Mouse (Mus musculus): ENCODE data around the gene Ttll12.

Gene Ttll12

DNA sequence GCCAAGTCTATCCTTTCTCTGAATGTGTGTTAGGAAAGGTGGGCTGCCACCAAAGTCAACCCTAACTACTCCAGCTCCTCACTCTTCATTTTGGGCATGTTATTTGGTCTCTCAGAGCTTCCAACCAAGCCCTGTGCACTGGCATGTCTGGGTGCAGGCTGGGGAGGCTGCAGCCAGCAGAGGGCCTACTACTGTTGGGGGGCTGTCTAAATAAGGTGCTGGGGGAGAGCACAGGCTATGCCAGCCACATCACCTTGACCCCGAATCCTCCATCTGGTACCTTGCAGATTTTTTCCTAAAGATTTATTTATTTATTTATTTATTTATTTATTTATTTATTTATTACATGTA is 8.1 kb upstream of the Ttll12 start:
- no peaks in the 10 kb centered on the region for H3K9me3 ChIP-seq (ENCODE audit: low read length)
- H3K36me3 ChIP-seq (ENCODE audit: insufficient read depth, low read length): no peaks in the 10 kb centered on the region
- peaks cover 3% of the 10 kb centered on the region; the same call in 1 of the 2 replicates for H3K27me3 ChIP-seq (ENCODE audit: insufficient read depth, low read length)
- no peak for TF ChIP-seq NANOG (IDR thresholded peaks at IDR 0.05; ENCODE audit: borderline replicate concordance, low read length)
- no peak for TF ChIP-seq CTCF (conservative IDR thresholded peaks at IDR 0.05; ENCODE audit: low read length)
- TF ChIP-seq POU5F1 (IDR thresholded peaks at IDR 0.05; ENCODE audit: borderline replicate concordance, low read length): no peak
- H3K4me1 ChIP-seq (replicated peaks; ENCODE audit: low read depth, low read length): peaks cover 7% of the 10 kb centered on the region; the same call in 1 of the 2 replicates
- H3K4me3 ChIP-seq (replicated peaks; ENCODE audit: low read length): no peak overlapping the region

DNA sequence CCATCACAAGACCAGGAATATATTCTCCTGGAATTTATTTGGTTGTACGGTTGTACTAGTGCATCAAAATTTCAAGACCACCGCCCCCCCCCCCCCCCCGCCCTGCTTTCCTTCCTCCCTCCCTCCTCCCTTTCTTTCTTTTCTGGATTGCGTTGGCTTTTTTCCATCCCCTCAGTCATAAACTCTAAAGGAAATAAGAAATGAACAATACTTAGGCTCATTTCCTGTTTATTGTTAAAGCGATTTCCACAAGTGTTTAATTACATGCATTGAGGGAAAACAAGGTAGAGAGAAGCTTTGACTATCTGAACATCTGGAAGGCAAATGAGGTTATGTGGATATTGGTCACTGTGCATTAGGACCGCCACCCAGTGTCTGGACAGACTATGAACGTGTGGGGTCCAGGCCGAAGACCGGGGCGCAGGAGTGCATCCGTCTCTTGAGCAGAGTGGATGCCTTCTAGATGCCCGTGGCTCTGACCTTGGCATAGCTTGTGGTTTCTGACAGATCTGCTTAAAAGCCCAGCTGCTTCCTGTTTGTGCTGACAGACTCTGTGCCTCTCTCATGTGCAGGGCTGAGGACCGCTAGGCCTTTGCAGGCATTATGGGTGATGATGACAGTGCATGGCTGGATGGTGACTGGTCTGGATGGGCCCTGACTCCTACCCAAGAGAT is 7.6 kb upstream of the Ttll12 start:
- TF ChIP-seq NANOG (IDR thresholded peaks at IDR 0.05; ENCODE audit: borderline replicate concordance, low read length) (no peak), CTCF (conservative IDR thresholded peaks at IDR 0.05; ENCODE audit: low read length) (no peak), POU5F1 (IDR thresholded peaks at IDR 0.05; ENCODE audit: borderline replicate concordance, low read length) (no peak)
- H3K27me3 ChIP-seq (ENCODE audit: insufficient read depth, low read length): no peaks in the 10 kb centered on the region; the same call in 1 of the 2 replicates
- peaks cover 7% of the 10 kb centered on the region; the same call in 1 of the 2 replicates for H3K4me1 ChIP-seq (replicated peaks; ENCODE audit: low read depth, low read length)
- no peak overlapping the region for H3K4me3 ChIP-seq (replicated peaks; ENCODE audit: low read length)
- no peaks in the 10 kb centered on the region for H3K9me3 ChIP-seq (ENCODE audit: low read length)
- H3K36me3 ChIP-seq (ENCODE audit: insufficient read depth, low read length): no peaks in the 10 kb centered on the region

DNA sequence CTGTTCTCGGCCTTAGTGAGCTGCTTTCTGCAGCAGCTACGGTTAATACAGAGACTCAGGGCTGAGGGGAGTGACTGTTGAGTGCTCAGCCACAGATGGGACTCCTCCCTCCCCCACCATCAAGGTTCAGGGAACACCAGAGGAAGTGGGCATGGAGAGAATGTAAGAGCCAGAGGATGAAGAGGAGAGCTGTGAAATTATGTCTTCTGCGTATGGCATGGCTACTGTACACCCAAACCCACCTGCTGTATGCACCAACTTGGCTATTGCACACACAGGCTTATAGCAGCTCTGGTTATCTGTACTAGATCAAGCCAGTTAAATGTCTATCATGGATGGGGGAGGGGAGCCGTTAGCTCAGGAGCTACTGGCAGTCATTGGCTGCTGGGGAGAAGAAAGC is 6.2 kb upstream of the Ttll12 start:
- TF ChIP-seq POU5F1 (IDR thresholded peaks at IDR 0.05; ENCODE audit: borderline replicate concordance, low read length) (no peak), NANOG (IDR thresholded peaks at IDR 0.05; ENCODE audit: borderline replicate concordance, low read length) (no peak), CTCF (conservative IDR thresholded peaks at IDR 0.05; ENCODE audit: low read length) (no peak)
- Histone ChIP-seq H3K9me3 (ENCODE audit: low read length) (no peaks in the 10 kb centered on the region), H3K4me1 (replicated peaks; ENCODE audit: low read depth, low read length) (no peaks in the 10 kb centered on the region), H3K36me3 (ENCODE audit: insufficient read depth, low read length) (no peaks in the 10 kb centered on the region), H3K27me3 (ENCODE audit: insufficient read depth, low read length) (no peaks in the 10 kb centered on the region), H3K4me3 (replicated peaks; ENCODE audit: low read length) (no peak overlapping the region)

DNA sequence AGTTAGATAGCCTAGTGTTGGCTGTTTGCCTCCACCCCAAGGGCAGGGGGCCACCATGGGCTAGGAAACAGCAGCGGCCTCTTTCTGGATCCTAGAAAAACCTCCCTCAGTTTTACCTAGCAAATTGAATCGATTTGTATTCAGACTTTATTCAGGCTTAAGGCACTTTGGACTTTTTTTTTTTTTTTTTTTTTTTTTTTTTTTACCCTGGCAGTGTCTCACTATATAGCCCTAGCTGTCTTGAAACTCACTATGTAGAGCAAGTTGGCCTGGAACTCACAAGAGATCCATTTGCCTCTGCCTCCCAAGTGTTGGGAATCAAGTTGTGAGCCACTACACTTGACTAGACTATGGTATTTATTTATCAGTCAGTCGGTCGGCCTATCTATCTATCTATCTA is 1.9 kb upstream of the Ttll12 start:
- Histone ChIP-seq H3K4me1 (replicated peaks; ENCODE audit: low read depth, low read length) (peaks cover 29% of the 10 kb centered on the region), H3K9me3 (ENCODE audit: low read length) (no peaks in the 10 kb centered on the region)
- TF ChIP-seq NANOG (IDR thresholded peaks at IDR 0.05; ENCODE audit: borderline replicate concordance, low read length) (no peak), CTCF (conservative IDR thresholded peaks at IDR 0.05; ENCODE audit: low read length) (no peak), POU5F1 (IDR thresholded peaks at IDR 0.05; ENCODE audit: borderline replicate concordance, low read length) (no peak)

DNA sequence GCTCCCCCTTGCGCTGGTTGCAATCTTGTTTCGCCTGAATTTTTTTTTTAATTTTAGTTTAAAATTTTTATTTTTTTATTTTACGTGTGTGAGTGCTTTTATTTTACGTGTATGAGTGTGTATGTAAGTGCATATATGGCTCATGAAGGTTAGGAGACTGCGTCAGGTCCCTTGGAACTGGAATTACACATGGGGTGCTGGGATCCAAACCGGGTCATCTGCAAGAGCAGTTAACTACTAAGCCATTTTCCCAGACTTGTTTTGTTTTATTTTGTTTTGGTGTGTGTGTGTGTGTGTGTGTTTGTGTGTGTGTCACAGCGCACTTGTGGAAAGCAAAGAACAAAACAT is 381 bp upstream of the Ttll12 start:
- TF ChIP-seq POU5F1 (IDR thresholded peaks at IDR 0.05; ENCODE audit: borderline replicate concordance, low read length) (no peak), CTCF (conservative IDR thresholded peaks at IDR 0.05; ENCODE audit: low read length) (no peak), NANOG (IDR thresholded peaks at IDR 0.05; ENCODE audit: borderline replicate concordance, low read length) (no peak)
- Histone ChIP-seq H3K27me3 (ENCODE audit: insufficient read depth, low read length) (no peaks in the 10 kb centered on the region), H3K4me3 (replicated peaks; ENCODE audit: low read length) (peak overlapping the region; percentile 90), H3K4me1 (replicated peaks; ENCODE audit: low read depth, low read length) (peaks cover 36% of the 10 kb centered on the region), H3K36me3 (ENCODE audit: insufficient read depth, low read length) (peaks cover 31% of the 10 kb centered on the region), H3K9me3 (ENCODE audit: low read length) (no peaks in the 10 kb centered on the region)

More for the DNA sequence above, 1.9 kb upstream of the Ttll12 start:
- no peaks in the 10 kb centered on the region for H3K27me3 ChIP-seq (ENCODE audit: insufficient read depth, low read length)
- H3K4me3 ChIP-seq (replicated peaks; ENCODE audit: low read length): no peak overlapping the region
- H3K36me3 ChIP-seq (ENCODE audit: insufficient read depth, low read length): peaks cover 16% of the 10 kb centered on the region

DNA sequence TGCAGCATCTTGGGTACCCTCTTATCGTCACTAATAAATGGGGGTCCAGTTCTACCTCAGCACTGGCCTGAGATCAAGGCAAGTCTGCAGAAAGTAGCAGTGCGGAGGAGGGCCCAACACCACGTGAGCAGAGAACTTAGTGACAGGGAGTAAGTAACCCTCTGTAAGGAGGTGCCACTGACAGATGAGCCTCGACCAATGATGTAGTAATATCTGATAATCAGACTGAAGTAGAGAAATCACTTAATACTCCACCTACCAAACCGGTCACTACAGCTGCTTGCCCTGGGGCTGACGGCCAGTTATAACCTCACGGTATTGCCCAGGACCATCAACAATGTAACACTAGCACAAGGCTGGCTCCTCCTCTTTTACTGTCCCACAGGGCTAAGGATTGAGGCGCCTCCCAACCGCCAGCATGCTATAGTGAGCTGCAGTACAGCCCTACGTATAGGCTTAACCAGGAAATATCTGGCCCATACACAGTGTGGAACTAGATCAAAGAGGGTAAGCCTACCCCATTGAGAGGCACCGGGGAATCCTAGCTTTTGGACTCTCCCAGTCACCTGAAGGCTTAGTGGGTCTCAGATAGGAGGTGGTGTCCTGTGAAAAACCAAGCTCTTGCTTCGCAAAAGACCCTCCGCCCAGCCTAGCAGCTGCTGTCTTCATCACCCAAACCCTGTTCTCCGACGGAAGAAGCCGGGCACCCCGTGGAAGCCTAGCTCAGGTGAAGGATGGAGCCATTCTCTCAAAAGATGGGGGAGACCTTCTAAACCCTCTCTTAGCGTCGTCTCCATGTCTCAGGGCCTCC is 1.1 kb downstream of the Ttll12 start:
- no peak for TF ChIP-seq CTCF (conservative IDR thresholded peaks at IDR 0.05; ENCODE audit: low read length)
- no peak for TF ChIP-seq POU5F1 (IDR thresholded peaks at IDR 0.05; ENCODE audit: borderline replicate concordance, low read length)
- TF ChIP-seq NANOG (IDR thresholded peaks at IDR 0.05; ENCODE audit: borderline replicate concordance, low read length): no peak

DNA sequence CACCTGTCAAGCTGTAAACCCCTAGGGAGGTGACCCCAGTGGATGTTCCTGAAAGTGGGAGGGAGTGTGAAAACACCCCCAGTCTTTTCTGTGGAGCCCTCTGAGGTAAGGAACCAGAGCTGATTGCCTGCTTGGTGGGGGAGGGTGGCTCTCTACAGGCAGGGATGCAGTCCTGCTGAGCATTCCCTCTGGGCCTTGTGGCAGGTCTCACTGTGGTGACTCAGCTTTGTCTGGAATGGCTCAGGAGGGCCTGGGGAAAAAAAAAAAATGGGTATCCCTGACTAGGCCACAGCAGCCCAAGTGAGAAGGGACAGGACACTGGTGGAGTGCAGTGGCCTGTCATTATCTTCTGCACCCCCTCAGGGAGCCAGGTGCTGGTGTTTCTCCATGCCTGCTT is 1.8 kb downstream of the Ttll12 start:
- Histone ChIP-seq H3K36me3 (ENCODE audit: insufficient read depth, low read length) (peaks cover 50% of the 10 kb centered on the region), H3K4me3 (replicated peaks; ENCODE audit: low read length) (0 out of 2 replicates have a peak overlapping the region, but pooled peaks have one; percentile 90), H3K4me1 (replicated peaks; ENCODE audit: low read depth, low read length) (peaks cover 36% of the 10 kb centered on the region), H3K27me3 (ENCODE audit: insufficient read depth, low read length) (no peaks in the 10 kb centered on the region), H3K9me3 (ENCODE audit: low read length) (no peaks in the 10 kb centered on the region)
- TF ChIP-seq CTCF (conservative IDR thresholded peaks at IDR 0.05; ENCODE audit: low read length) (no peak), NANOG (IDR thresholded peaks at IDR 0.05; ENCODE audit: borderline replicate concordance, low read length) (no peak), POU5F1 (IDR thresholded peaks at IDR 0.05; ENCODE audit: borderline replicate concordance, low read length) (no peak)

More for the DNA sequence above, 1.1 kb downstream of the Ttll12 start:
- Histone ChIP-seq H3K36me3 (ENCODE audit: insufficient read depth, low read length) (peaks cover 44% of the 10 kb centered on the region), H3K9me3 (ENCODE audit: low read length) (no peaks in the 10 kb centered on the region), H3K27me3 (ENCODE audit: insufficient read depth, low read length) (no peaks in the 10 kb centered on the region), H3K4me1 (replicated peaks; ENCODE audit: low read depth, low read length) (peaks cover 36% of the 10 kb centered on the region), H3K4me3 (replicated peaks; ENCODE audit: low read length) (peak overlapping the region; percentile 90)

DNA sequence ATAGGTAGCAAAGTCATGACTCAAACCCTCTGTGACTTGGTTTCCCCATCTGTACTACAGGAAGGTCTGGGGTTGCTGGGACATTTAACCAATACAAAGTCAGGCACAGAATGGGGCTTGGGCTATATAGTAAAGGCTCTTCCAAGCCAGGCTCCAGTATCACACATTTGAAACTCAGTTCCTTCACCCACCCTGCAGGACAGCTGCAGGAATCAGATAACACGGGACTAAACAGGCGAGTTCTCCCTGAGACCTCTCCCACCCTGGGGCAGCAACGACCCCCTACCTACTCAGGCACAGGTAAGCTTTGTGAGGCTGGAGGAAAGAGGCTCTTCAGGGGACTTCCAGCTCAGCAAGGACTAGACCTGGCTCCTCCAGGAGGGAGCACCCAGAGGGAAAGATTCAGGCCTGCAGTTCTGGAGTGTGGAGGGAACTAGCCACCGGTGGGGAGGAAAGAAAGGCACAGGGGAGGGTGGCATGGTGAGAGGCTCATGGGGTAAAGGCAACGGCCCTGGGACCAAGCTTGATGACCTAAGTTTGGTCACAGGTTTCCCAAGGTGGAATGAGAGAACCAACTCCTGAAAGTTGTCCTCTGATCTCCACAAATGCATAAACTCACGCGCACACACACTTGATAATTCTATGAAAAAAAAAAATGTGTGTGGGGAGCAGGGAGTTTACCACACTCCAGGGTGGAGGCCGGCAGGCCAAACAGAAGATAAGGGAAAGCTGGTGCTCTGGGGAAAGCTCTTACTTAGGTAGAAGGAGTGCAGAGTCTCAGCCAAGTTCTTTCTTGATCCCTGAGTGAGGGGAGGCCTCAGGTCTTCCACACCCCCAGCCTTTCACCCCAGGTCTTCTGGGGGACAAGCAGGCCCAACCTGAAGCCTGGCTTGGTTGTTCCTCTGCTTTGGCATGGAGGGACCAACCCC is 2.4 kb downstream of the Ttll12 start:
- TF ChIP-seq POU5F1 (IDR thresholded peaks at IDR 0.05; ENCODE audit: borderline replicate concordance, low read length): no peak
- no peak for TF ChIP-seq NANOG (IDR thresholded peaks at IDR 0.05; ENCODE audit: borderline replicate concordance, low read length)
- TF ChIP-seq CTCF (conservative IDR thresholded peaks at IDR 0.05; ENCODE audit: low read length): no peak
- peaks cover 55% of the 10 kb centered on the region for H3K36me3 ChIP-seq (ENCODE audit: insufficient read depth, low read length)
- peaks cover 36% of the 10 kb centered on the region for H3K4me1 ChIP-seq (replicated peaks; ENCODE audit: low read depth, low read length)
- no peak overlapping the region for H3K4me3 ChIP-seq (replicated peaks; ENCODE audit: low read length)
- no peaks in the 10 kb centered on the region for H3K9me3 ChIP-seq (ENCODE audit: low read length)
- no peaks in the 10 kb centered on the region for H3K27me3 ChIP-seq (ENCODE audit: insufficient read depth, low read length)
